Mouse (Mus musculus) bone marrow macrophage, adult 2 months (primary cell): ENCODE results near the gene Rrbp1. TPM values are rescaled to one million over a fixed set of nuclear protein-coding genes. Genes with fewer than 3 reads are reported as not detected.

Experiments used
- H3K27ac ChIP-seq: 2 replicates; pipeline ENCODE4 v1.5.1; 2012; ENCODE audit warnings: low read depth, low read length; ENCODE audit not compliant: insufficient read depth
- H3K4me1 ChIP-seq: 2 replicates; pipeline ENCODE4 v1.6.1; 2012; ENCODE audit warnings: low read length; ENCODE audit not compliant: control insufficient read depth, insufficient read depth
- H3K4me3 ChIP-seq: 2 replicates; pipeline ENCODE4 v1.5.1; 2012; ENCODE audit warnings: mild to moderate bottlenecking, low read length, moderate library complexity; ENCODE audit not compliant: insufficient read depth
- CTCF ChIP-seq: IDR thresholded peaks from 2 replicates; pipeline ENCODE4 v1.5.1; 2012; ENCODE audit warnings: low read depth, mild to moderate bottlenecking, low read length, moderate library complexity
- POLR2A ChIP-seq: IDR thresholded peaks from 2 replicates; pipeline ENCODE4 v1.6.1; 2012; ENCODE audit warnings: mild to moderate bottlenecking, low read depth, low read length, borderline replicate concordance
- polyA plus RNA-seq: library from polyadenylated mRNA; stranded (reverse); fragments of >200 nt; gene quantifications from 2 replicates; pipeline ENCODE4 v1.2.4, GENCODE M21; 2012; ENCODE audit not compliant: missing spikeins, insufficient read depth, insufficient read length

Gene Rrbp1
- polyA plus RNA-seq, 1 experiment: 282 TPM

DNA sequence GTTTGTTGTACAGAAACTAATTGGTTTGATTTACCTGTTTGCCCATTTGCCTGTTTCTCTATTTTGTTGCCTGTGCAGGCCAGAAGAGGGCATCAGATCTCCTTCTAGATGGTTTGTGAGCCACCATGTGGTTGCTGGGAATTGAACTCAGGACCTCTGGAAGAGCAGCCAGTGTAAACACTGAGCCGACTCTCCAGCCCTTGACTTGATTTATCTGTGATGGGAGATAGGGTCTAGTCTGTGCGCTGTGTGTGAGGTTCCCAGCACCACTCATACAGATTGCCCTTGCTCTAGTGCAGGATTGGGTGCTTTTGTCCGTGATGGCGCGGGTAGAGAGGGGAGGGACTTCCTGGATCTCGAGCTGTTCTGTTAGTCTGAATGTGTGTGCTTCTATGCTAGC, 85.2 kb downstream of the Rrbp1 start:
- Histone ChIP-seq H3K4me1 (peaks cover 16% of the 10 kb centered on the region), H3K4me3 (no peak overlapping the region), H3K27ac (no peak overlapping the region)
- TF ChIP-seq POLR2A: no peak
- no peak; the same call in 1 of the 2 replicates for TF ChIP-seq CTCF

DNA sequence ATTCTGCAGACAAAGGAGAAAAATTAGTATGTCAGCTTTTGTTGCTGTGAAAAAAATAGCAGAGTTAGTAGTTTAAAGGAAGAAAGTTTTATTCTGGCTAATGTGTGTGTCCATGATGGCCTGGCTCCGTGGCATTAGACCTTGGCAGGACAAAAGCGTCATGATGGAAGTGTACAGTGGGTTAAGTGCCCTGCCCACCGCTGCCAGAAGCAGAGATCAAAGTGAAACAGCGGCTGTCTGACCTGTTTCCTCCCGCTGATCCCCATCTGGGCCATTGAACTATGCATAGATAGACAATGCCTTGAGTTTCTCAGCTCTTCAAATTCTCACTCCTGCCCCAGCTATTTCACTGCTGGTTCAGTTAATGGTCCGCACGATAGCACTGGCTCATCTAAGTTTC, 87.0 kb downstream of the Rrbp1 start:
- no peak for TF ChIP-seq POLR2A
- no peak for TF ChIP-seq CTCF
- H3K4me1 ChIP-seq: peaks cover 20% of the 10 kb centered on the region
- H3K4me3 ChIP-seq: no peak overlapping the region

GRCm38 (mm10) chr2:143918831-143919502, 92.1 kb downstream of the Rrbp1 start:
- peaks cover 27% of the 10 kb centered on the region for H3K4me1 ChIP-seq
- no peak overlapping the region for H3K27ac ChIP-seq
- H3K4me3 ChIP-seq: no peak overlapping the region
- no peak for TF ChIP-seq POLR2A
- TF ChIP-seq CTCF: no peak

More for the DNA sequence above, 87.0 kb downstream of the Rrbp1 start:
- H3K27ac ChIP-seq: no peak overlapping the region

GRCm38 (mm10) chr2:143917622-143918021, 93.4 kb downstream of the Rrbp1 start:
- Histone ChIP-seq H3K4me3 (no peak overlapping the region), H3K27ac (no peak overlapping the region)

GRCm38 (mm10) chr2:143916229-143916628, 94.8 kb downstream of the Rrbp1 start:
- peaks cover 22% of the 10 kb centered on the region for H3K4me1 ChIP-seq
- TF ChIP-seq CTCF (no peak), POLR2A (no peak)
- H3K4me3 ChIP-seq: peak overlapping the region; percentile 91
- H3K27ac ChIP-seq: peak overlapping the region; percentile 71; the same call in 1 of the 2 replicates

More at GRCm38 (mm10) chr2:143917622-143918021, 93.4 kb downstream of the Rrbp1 start:
- peaks cover 22% of the 10 kb centered on the region for H3K4me1 ChIP-seq
- TF ChIP-seq CTCF (no peak), POLR2A (no peak)

DNA sequence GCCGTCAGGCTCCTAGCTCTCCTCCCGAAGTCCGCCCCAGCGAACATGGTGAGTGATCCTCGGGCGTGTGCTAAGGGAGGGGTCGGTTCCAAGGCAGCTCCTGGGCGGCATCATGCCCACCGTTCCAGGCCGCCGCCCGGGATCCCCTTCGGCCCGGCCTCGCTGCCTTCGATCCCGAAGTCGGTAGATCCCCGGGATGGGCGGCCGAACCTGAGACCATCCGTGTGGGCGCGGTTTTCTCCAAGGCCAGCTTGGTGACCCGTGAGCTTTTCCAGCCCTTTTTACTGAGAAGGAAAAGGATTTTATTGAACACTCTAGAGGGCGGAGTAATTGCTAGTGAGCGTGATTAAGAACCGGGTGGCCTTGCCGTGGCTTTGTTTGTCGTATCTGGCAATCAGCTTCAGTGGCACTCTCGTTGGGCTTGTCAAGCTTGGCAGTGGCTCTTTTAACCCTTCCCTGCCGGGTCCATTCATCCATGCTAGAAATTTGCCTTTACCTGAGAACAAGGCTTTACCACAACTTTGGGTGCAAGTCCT, 95.4 kb downstream of the Rrbp1 start:
- peaks cover 18% of the 10 kb centered on the region for H3K4me1 ChIP-seq
- TF ChIP-seq CTCF (no peak), POLR2A (no peak)
- H3K27ac ChIP-seq: peak overlapping the region; percentile 71
- peak overlapping the region; percentile 91 for H3K4me3 ChIP-seq

GRCm38 (mm10) chr2:143914760-143915599, 96.1 kb downstream of the Rrbp1 start, which contains the start of gene Dstn:
TSS of gene Dstn (plus strand) at chr2:143915320.
- Histone ChIP-seq H3K4me3 (peak within 1 kb of the TSS; percentile 91), H3K4me1 (peaks cover 16% of the 10 kb centered on the region), H3K27ac (peak within 1 kb of the TSS; percentile 87)
- TF ChIP-seq CTCF: no peak
- no peak; the same call in 1 of the 2 replicates for TF ChIP-seq POLR2A

DNA sequence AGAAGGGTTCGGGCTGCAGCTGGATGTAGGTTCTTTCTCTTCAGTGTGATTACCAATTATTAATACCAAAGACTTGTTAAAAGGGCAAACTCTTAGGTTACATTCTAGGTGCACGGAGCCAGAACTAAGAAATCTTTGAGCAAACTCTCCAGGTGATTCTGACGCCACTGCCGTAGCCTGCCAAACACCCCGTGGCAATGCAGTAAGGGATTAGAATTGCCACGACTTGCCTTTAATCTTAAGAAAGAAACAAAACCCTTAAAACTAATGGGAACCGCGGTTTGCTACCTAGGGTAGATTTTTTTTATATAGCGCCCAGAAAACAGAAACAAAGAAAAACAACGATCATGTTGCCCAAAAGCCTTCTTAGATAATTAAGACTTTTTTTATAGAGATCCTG, 96.8 kb downstream of the Rrbp1 start:
- H3K27ac ChIP-seq: peak overlapping the region; percentile 87

DNA sequence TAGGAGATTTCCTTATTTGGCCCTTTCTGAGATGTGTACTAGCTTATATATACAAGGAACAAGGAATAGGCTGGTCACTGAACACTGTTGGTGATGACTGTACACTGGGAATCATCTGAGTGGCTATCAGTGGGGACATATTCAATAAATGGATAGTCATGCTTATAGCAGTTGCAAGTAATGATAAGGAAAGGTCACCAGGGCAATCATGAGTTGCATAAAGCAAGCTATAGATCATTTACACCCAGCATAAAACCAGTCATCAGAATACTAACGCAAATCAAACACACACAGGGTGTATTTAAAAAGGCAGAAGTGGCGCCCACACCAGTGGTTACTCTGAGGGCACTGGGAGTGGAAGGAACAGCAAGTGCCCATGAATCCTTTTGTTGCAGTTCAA, 98.9 kb downstream of the Rrbp1 start:
- no peak for TF ChIP-seq POLR2A
- no peak for TF ChIP-seq CTCF
- Histone ChIP-seq H3K4me1 (peaks cover 11% of the 10 kb centered on the region), H3K4me3 (no peak overlapping the region), H3K27ac (no peak overlapping the region)

More for the DNA sequence above, 96.8 kb downstream of the Rrbp1 start:
- no peak for TF ChIP-seq POLR2A
- TF ChIP-seq CTCF: no peak
- H3K4me3 ChIP-seq: peak overlapping the region; percentile 91
- H3K4me1 ChIP-seq: peaks cover 19% of the 10 kb centered on the region

DNA sequence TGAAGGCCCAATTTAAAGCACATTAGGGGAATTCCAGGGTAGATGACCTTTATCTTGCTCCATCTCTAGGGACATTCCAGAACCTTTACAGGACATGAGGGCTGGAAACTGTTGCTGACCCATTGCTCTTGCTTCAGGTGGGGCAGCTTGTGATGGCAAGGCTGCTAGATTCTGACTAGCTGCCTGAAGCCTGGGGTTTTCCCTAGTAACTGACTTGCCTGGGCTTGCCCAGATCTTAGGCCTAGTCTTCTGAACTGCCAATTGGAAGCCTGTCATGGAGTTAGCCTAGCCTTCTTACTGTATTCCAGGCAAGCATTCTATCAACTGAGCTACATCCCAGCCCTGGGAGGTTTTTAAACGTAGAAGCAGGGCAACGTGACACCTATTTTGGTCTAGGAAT, 101.8 kb downstream of the Rrbp1 start:
- TF ChIP-seq POLR2A (no peak), CTCF (no peak)
- H3K27ac ChIP-seq: no peak overlapping the region
- no peak overlapping the region for H3K4me3 ChIP-seq
- H3K4me1 ChIP-seq: peaks cover 12% of the 10 kb centered on the region

- H3K4me3 ChIP-seq: no peak overlapping the region
- no peak overlapping the region for H3K27ac ChIP-seq
- H3K4me1 ChIP-seq: peaks cover 23% of the 10 kb centered on the region
- TF ChIP-seq POLR2A (no peak), CTCF (no peak)
Observed at GRCm38 (mm10) chr2:143904896-143905295, 106.2 kb downstream of the Rrbp1 start.
